Mouse (Mus musculus) forebrain, embryonic 14.5 days (tissue): ENCODE results near the gene Pld5. TPM values are rescaled to one million over a fixed set of nuclear protein-coding genes. Genes with fewer than 3 reads are reported as not detected.

Experiments used
- ATAC-seq: fragments of 200-750 bp; cut with Nextera tagmentation; 2 replicates; pipeline ENCODE4 v1.8.0; 2017; ENCODE audit warnings: mild to moderate bottlenecking, moderate library complexity
- DNase-seq: peaks from one replicate; pipeline ENCODE4 v3.0.0-alpha.2; 2015; ENCODE audit warnings: low spot score
- H3K27ac ChIP-seq: fragments of 300-500 bp; sonication (generic); 2 replicates; pipeline ENCODE4 v1.5.1; 2014; ENCODE audit warnings: low read depth, mild to moderate bottlenecking, control low read depth, low read length, moderate library complexity
- H3K27me3 ChIP-seq: fragments of 300-500 bp; sonication (generic); replicated peaks from 2 replicates; pipeline ENCODE4 v1.6.1; 2014; ENCODE audit warnings: low read length, control low read depth, mixed read lengths; ENCODE audit not compliant: control insufficient read depth, insufficient read depth
- H3K36me3 ChIP-seq: fragments of 300-500 bp; sonication (generic); 2 replicates; pipeline ENCODE4 v1.6.1; 2014; ENCODE audit warnings: low read length, control low read depth; ENCODE audit not compliant: control insufficient read depth, insufficient read depth
- H3K4me1 ChIP-seq: fragments of 300-500 bp; sonication (generic); 2 replicates; pipeline ENCODE4 v1.6.1; 2014; ENCODE audit warnings: antibody characterized with exemption, low read length, control low read depth; ENCODE audit not compliant: control insufficient read depth, insufficient read depth
- H3K4me2 ChIP-seq: fragments of 300-500 bp; sonication (generic); 2 replicates; pipeline ENCODE4 v1.6.1; 2014; ENCODE audit warnings: mild to moderate bottlenecking, control low read depth, low read length
- H3K4me3 ChIP-seq: fragments of 300-500 bp; sonication (generic); 2 replicates; pipeline ENCODE4 v1.5.1; 2014; ENCODE audit warnings: low read depth, low read length, control low read depth
- H3K9ac ChIP-seq: fragments of 300-500 bp; sonication (generic); 2 replicates; pipeline ENCODE4 v1.6.1; 2014; ENCODE audit warnings: mild to moderate bottlenecking, low read length, control low read depth, moderate library complexity
- H3K9me3 ChIP-seq: fragments of 300-500 bp; sonication (generic); replicated peaks from 2 replicates; pipeline ENCODE4 v1.6.1; 2016; ENCODE audit warnings: low read length, control low read depth, mixed read lengths; ENCODE audit not compliant: control insufficient read depth
- WGBS: fragments of 180-500 bp; shearing (Covaris S2); extraction: QIAGEN DNeasy Blood & Tissue Kit; methylation state at CpG from one replicate; pipeline ENCODE4 v1.1.7; 2014; 5-methylcytosine and 5-hydroxymethylcytosine counted together
- polyA plus RNA-seq: library from polyadenylated mRNA; unstranded; fragments of >200 nt; fragmentation: Nextera tagmentation; extraction: Ambion mirVana; gene quantifications from 2 replicates; pipeline ENCODE4 v1.2.1, GENCODE M21; 2014

Pld5 gene
- polyA plus RNA-seq, 1 experiment from 2014 or later, result 0.33 TPM

GRCm38 (mm10) chr1:176125771-176126170 lies 149.3 kb downstream of the Pld5 start:
- Histone ChIP-seq H3K9me3 (no peaks in the 10 kb centered on the region), H3K27me3 (no peaks in the 10 kb centered on the region), H3K4me3 (no peak overlapping the region), H3K36me3 (no peaks in the 10 kb centered on the region), H3K4me1 (no peaks in the 10 kb centered on the region), H3K27ac (no peak overlapping the region), H3K9ac (no peak overlapping the region), H3K4me2 (no peak overlapping the region)
- ATAC-seq (no peak), DNase-seq (no peak)
- WGBS, result 76% methylated on average over 2 of the region's 2 CpGs

- no peaks in the 10 kb centered on the region for H3K4me1 ChIP-seq
- WGBS, result 81% methylated on average over 8 of the region's 8 CpGs
- no peaks in the 10 kb centered on the region for H3K9me3 ChIP-seq
- H3K27ac ChIP-seq, result no peak overlapping the region
- ATAC-seq (no peak), DNase-seq (no peak)
- H3K4me2 ChIP-seq, result no peak overlapping the region
- H3K9ac ChIP-seq, result no peak overlapping the region
- H3K36me3 ChIP-seq, result no peaks in the 10 kb centered on the region
- no peak overlapping the region for H3K4me3 ChIP-seq
- H3K27me3 ChIP-seq, result no peaks in the 10 kb centered on the region
Measured at GRCm38 (mm10) chr1:176124441-176124840, 150.7 kb downstream of the Pld5 start.

- Histone ChIP-seq H3K36me3 (no peaks in the 10 kb centered on the region), H3K27ac (no peak overlapping the region), H3K4me3 (no peak overlapping the region), H3K9ac (no peak overlapping the region), H3K9me3 (no peaks in the 10 kb centered on the region), H3K4me2 (no peak overlapping the region), H3K27me3 (no peaks in the 10 kb centered on the region), H3K4me1 (no peaks in the 10 kb centered on the region)
- DNase-seq, result no peak
- no peak for ATAC-seq
- 78% methylated on average over 2 of the region's 2 CpGs for WGBS
Measured at GRCm38 (mm10) chr1:176123781-176124180, 151.3 kb downstream of the Pld5 start.

- H3K4me1 ChIP-seq, result no peaks in the 10 kb centered on the region
- no peak overlapping the region for H3K4me3 ChIP-seq
- ATAC-seq (no peak), DNase-seq (no peak)
- H3K36me3 ChIP-seq, result no peaks in the 10 kb centered on the region
- H3K9me3 ChIP-seq, result no peaks in the 10 kb centered on the region
- no peak overlapping the region for H3K27ac ChIP-seq
- 86% methylated on average over 4 of the region's 4 CpGs for WGBS
- no peaks in the 10 kb centered on the region for H3K27me3 ChIP-seq
- H3K9ac ChIP-seq, result no peak overlapping the region
- H3K4me2 ChIP-seq, result no peak overlapping the region
Measured at GRCm38 (mm10) chr1:176115604-176116003, 159.5 kb downstream of the Pld5 start.

GRCm38 (mm10) chr1:176098685-176099320 lies 176.3 kb downstream of the Pld5 start:
- no peak overlapping the region for H3K9ac ChIP-seq
- DNase-seq (peak; percentile 95), ATAC-seq (peak; percentile 97)
- no peak overlapping the region for H3K4me3 ChIP-seq
- H3K4me2 ChIP-seq, result no peak overlapping the region
- H3K9me3 ChIP-seq, result no peaks in the 10 kb centered on the region
- H3K27ac ChIP-seq, result no peak overlapping the region
- no peaks in the 10 kb centered on the region for H3K36me3 ChIP-seq
- peaks cover 7% of the 10 kb centered on the region; the same call in 1 of the 2 replicates for H3K4me1 ChIP-seq
- no peaks in the 10 kb centered on the region for H3K27me3 ChIP-seq
- 8% methylated on average over 7 of the region's 7 CpGs for WGBS

- Histone ChIP-seq H3K36me3 (no peaks in the 10 kb centered on the region), H3K4me3 (no peak overlapping the region), H3K9ac (no peak overlapping the region), H3K4me1 (no peaks in the 10 kb centered on the region), H3K27me3 (no peaks in the 10 kb centered on the region), H3K27ac (no peak overlapping the region), H3K9me3 (no peaks in the 10 kb centered on the region), H3K4me2 (no peak overlapping the region)
- ATAC-seq (no peak), DNase-seq (no peak)
- 88% methylated on average over 2 of the region's 2 CpGs for WGBS
Measured at GRCm38 (mm10) chr1:176092119-176092518, 183.0 kb downstream of the Pld5 start.

- Histone ChIP-seq H3K4me3 (no peak overlapping the region), H3K27ac (no peak overlapping the region), H3K36me3 (no peaks in the 10 kb centered on the region), H3K9me3 (no peaks in the 10 kb centered on the region), H3K4me2 (no peak overlapping the region), H3K4me1 (peaks cover 6% of the 10 kb centered on the region), H3K9ac (no peak overlapping the region), H3K27me3 (no peaks in the 10 kb centered on the region)
- WGBS, result 91% methylated on average over 3 of the region's 3 CpGs
- no peak for DNase-seq
- ATAC-seq, result no peak
Measured at GRCm38 (mm10) chr1:176089382-176089781, 185.7 kb downstream of the Pld5 start.

GRCm38 (mm10) chr1:176085952-176086648 lies 189.0 kb downstream of the Pld5 start:
- no peak overlapping the region for H3K27ac ChIP-seq
- DNase-seq, result peak; percentile 37
- no peaks in the 10 kb centered on the region for H3K27me3 ChIP-seq
- no peak overlapping the region for H3K9ac ChIP-seq
- no peak overlapping the region for H3K4me3 ChIP-seq
- peak; percentile 72 for ATAC-seq
- WGBS, result 31% methylated on average over 13 of the region's 13 CpGs
- no peaks in the 10 kb centered on the region for H3K36me3 ChIP-seq
- no peak overlapping the region for H3K4me2 ChIP-seq
- H3K4me1 ChIP-seq, result peaks cover 6% of the 10 kb centered on the region
- no peaks in the 10 kb centered on the region for H3K9me3 ChIP-seq

- Histone ChIP-seq H3K36me3 (no peaks in the 10 kb centered on the region), H3K27ac (no peak overlapping the region), H3K4me3 (no peak overlapping the region), H3K27me3 (no peaks in the 10 kb centered on the region), H3K9me3 (no peaks in the 10 kb centered on the region), H3K9ac (no peak overlapping the region), H3K4me2 (no peak overlapping the region), H3K4me1 (peaks cover 6% of the 10 kb centered on the region)
- WGBS, result 53% methylated on average over 4 of the region's 4 CpGs
- ATAC-seq (no peak), DNase-seq (no peak)
Measured at GRCm38 (mm10) chr1:176082306-176082705, 192.8 kb downstream of the Pld5 start.
